Mouse (Mus musculus): ENCODE data around the gene Ttc30b. TPM values are rescaled to one million over a fixed set of nuclear protein-coding genes. Genes with fewer than 3 reads are reported as not detected.

The Ttc30b gene
- polyA plus RNA-seq, 1 experiment from 2014 or later = 1.0 TPM

GRCm38 (mm10) chr2:75974131-75974530 lies 35.7 kb upstream of the Ttc30b start:
- Histone ChIP-seq H3K9me3 (replicated peaks) (no peaks in the 10 kb centered on the region), H3K27ac (replicated peaks) (no peak overlapping the region), H3K27me3 (no peaks in the 10 kb centered on the region), H3K4me1 (replicated peaks) (no peaks in the 10 kb centered on the region), H3K9ac (no peak overlapping the region), H3K4me2 (no peak overlapping the region), H3K36me3 (replicated peaks) (no peaks in the 10 kb centered on the region), H3K4me3 (replicated peaks) (no peak overlapping the region)
- 58% methylated on average over 9 of the region's 9 CpGs for WGBS (ENCODE audit: insufficient replicate concordance)
- ATAC-seq (ENCODE audit: insufficient read depth) = no peak

GRCm38 (mm10) chr2:75964972-75965371 lies 26.6 kb upstream of the Ttc30b start:
- no peaks in the 10 kb centered on the region for H3K36me3 ChIP-seq (replicated peaks)
- peaks cover 1% of the 10 kb centered on the region; the same call in 1 of the 2 replicates for H3K27me3 ChIP-seq
- no peak overlapping the region for H3K27ac ChIP-seq (replicated peaks)
- WGBS (ENCODE audit: insufficient replicate concordance) = 13% methylated on average over 5 of the region's 5 CpGs
- H3K4me2 ChIP-seq = peak overlapping the region; percentile 59
- no peaks in the 10 kb centered on the region for H3K9me3 ChIP-seq (replicated peaks)
- peaks cover 10% of the 10 kb centered on the region for H3K4me1 ChIP-seq (replicated peaks)
- H3K4me3 ChIP-seq (replicated peaks) = 0 out of 2 replicates have a peak overlapping the region, but pooled peaks have one; percentile 17
- ATAC-seq (ENCODE audit: insufficient read depth) = no peak
- H3K9ac ChIP-seq = no peak overlapping the region

GRCm38 (mm10) chr2:75964512-75964911 lies 26.1 kb upstream of the Ttc30b start:
- 7% methylated on average over 14 of the region's 14 CpGs for WGBS (ENCODE audit: insufficient replicate concordance)
- no peak overlapping the region for H3K27ac ChIP-seq (replicated peaks)
- H3K4me3 ChIP-seq (replicated peaks) = peak overlapping the region; percentile 17; the same call in 1 of the 2 replicates
- peaks cover 4% of the 10 kb centered on the region; the same call in 1 of the 2 replicates for H3K27me3 ChIP-seq
- H3K4me2 ChIP-seq = peak overlapping the region; percentile 59
- no peaks in the 10 kb centered on the region for H3K36me3 ChIP-seq (replicated peaks)
- no peaks in the 10 kb centered on the region for H3K9me3 ChIP-seq (replicated peaks)
- no peak overlapping the region for H3K9ac ChIP-seq
- peaks cover 10% of the 10 kb centered on the region for H3K4me1 ChIP-seq (replicated peaks)
- ATAC-seq (ENCODE audit: insufficient read depth) = no peak

- Histone ChIP-seq H3K4me1 (replicated peaks) (peaks cover 10% of the 10 kb centered on the region), H3K9ac (no peak overlapping the region), H3K4me2 (peak overlapping the region; percentile 59), H3K27ac (replicated peaks) (no peak overlapping the region), H3K27me3 (peaks cover 4% of the 10 kb centered on the region; the same call in 1 of the 2 replicates), H3K4me3 (replicated peaks) (peak overlapping the region; percentile 17; the same call in 1 of the 2 replicates), H3K9me3 (replicated peaks) (no peaks in the 10 kb centered on the region), H3K36me3 (replicated peaks) (no peaks in the 10 kb centered on the region)
- 39% methylated on average over 5 of the region's 5 CpGs for WGBS (ENCODE audit: insufficient replicate concordance)
- no peak for ATAC-seq (ENCODE audit: insufficient read depth)
Observed at GRCm38 (mm10) chr2:75964051-75964450, 25.7 kb upstream of the Ttc30b start.

GRCm38 (mm10) chr2:75963211-75963840 lies 24.9 kb upstream of the Ttc30b start:
- no peak overlapping the region for H3K27ac ChIP-seq (replicated peaks)
- no peak overlapping the region for H3K9ac ChIP-seq
- no peak overlapping the region for H3K4me2 ChIP-seq
- peaks cover 10% of the 10 kb centered on the region for H3K4me1 ChIP-seq (replicated peaks)
- H3K27me3 ChIP-seq = peaks cover 4% of the 10 kb centered on the region; the same call in 1 of the 2 replicates
- ATAC-seq (ENCODE audit: insufficient read depth) = no peak
- WGBS (ENCODE audit: insufficient replicate concordance) = 69% methylated on average over 10 of the region's 10 CpGs
- H3K9me3 ChIP-seq (replicated peaks) = no peaks in the 10 kb centered on the region
- no peak overlapping the region for H3K4me3 ChIP-seq (replicated peaks)
- no peaks in the 10 kb centered on the region for H3K36me3 ChIP-seq (replicated peaks)

- Histone ChIP-seq H3K4me1 (replicated peaks) (peaks cover 10% of the 10 kb centered on the region), H3K4me3 (replicated peaks) (no peak overlapping the region), H3K36me3 (replicated peaks) (no peaks in the 10 kb centered on the region), H3K9me3 (replicated peaks) (no peaks in the 10 kb centered on the region), H3K9ac (no peak overlapping the region), H3K27ac (replicated peaks) (no peak overlapping the region), H3K27me3 (peaks cover 4% of the 10 kb centered on the region; the same call in 1 of the 2 replicates), H3K4me2 (no peak overlapping the region)
- ATAC-seq (ENCODE audit: insufficient read depth) = no peak; the same call in 1 of the 2 replicates
- 56% methylated on average over 15 of the region's 15 CpGs for WGBS (ENCODE audit: insufficient replicate concordance)
Observed at GRCm38 (mm10) chr2:75960366-75961330, 22.3 kb upstream of the Ttc30b start.

GRCm38 (mm10) chr2:75959850-75960365 lies 21.5 kb upstream of the Ttc30b start:
- Histone ChIP-seq H3K36me3 (replicated peaks) (no peaks in the 10 kb centered on the region), H3K27me3 (peaks cover 4% of the 10 kb centered on the region; the same call in 1 of the 2 replicates), H3K9me3 (replicated peaks) (no peaks in the 10 kb centered on the region), H3K4me3 (replicated peaks) (no peak overlapping the region), H3K4me1 (replicated peaks) (peaks cover 9% of the 10 kb centered on the region), H3K9ac (no peak overlapping the region), H3K4me2 (no peak overlapping the region), H3K27ac (replicated peaks) (no peak overlapping the region)
- WGBS (ENCODE audit: insufficient replicate concordance) = 35% methylated on average over 15 of the region's 15 CpGs
- ATAC-seq (ENCODE audit: insufficient read depth) = no peak

GRCm38 (mm10) chr2:75959183-75959849 lies 20.9 kb upstream of the Ttc30b start:
- 56% methylated on average over 18 of the region's 18 CpGs for WGBS (ENCODE audit: insufficient replicate concordance)
- no peak overlapping the region for H3K27ac ChIP-seq (replicated peaks)
- 0 out of 2 replicates have a peak, but pooled peaks cover 5% of the 10 kb centered on the region for H3K4me1 ChIP-seq (replicated peaks)
- no peak overlapping the region for H3K9ac ChIP-seq
- H3K27me3 ChIP-seq = peaks cover 4% of the 10 kb centered on the region; the same call in 1 of the 2 replicates
- no peaks in the 10 kb centered on the region for H3K9me3 ChIP-seq (replicated peaks)
- ATAC-seq (ENCODE audit: insufficient read depth) = no peak
- H3K4me3 ChIP-seq (replicated peaks) = no peak overlapping the region
- H3K4me2 ChIP-seq = no peak overlapping the region
- no peaks in the 10 kb centered on the region for H3K36me3 ChIP-seq (replicated peaks)

GRCm38 (mm10) chr2:75955709-75956108 lies 17.3 kb upstream of the Ttc30b start:
- no peak overlapping the region for H3K27ac ChIP-seq (replicated peaks)
- H3K27me3 ChIP-seq = peaks cover 4% of the 10 kb centered on the region; the same call in 1 of the 2 replicates
- H3K36me3 ChIP-seq (replicated peaks) = no peaks in the 10 kb centered on the region
- ATAC-seq (ENCODE audit: insufficient read depth) = no peak
- no peaks in the 10 kb centered on the region for H3K4me1 ChIP-seq (replicated peaks)
- H3K9ac ChIP-seq = no peak overlapping the region
- no peak overlapping the region for H3K4me2 ChIP-seq
- H3K4me3 ChIP-seq (replicated peaks) = no peak overlapping the region
- 56% methylated on average over 14 of the region's 14 CpGs for WGBS (ENCODE audit: insufficient replicate concordance)
- H3K9me3 ChIP-seq (replicated peaks) = no peaks in the 10 kb centered on the region

- 80% methylated on average over 5 of the region's 5 CpGs for WGBS (ENCODE audit: insufficient replicate concordance)
- no peak overlapping the region for H3K9ac ChIP-seq
- no peaks in the 10 kb centered on the region for H3K27me3 ChIP-seq
- H3K27ac ChIP-seq (replicated peaks) = no peak overlapping the region
- no peak overlapping the region for H3K4me2 ChIP-seq
- H3K4me3 ChIP-seq (replicated peaks) = no peak overlapping the region
- ATAC-seq (ENCODE audit: insufficient read depth) = no peak
- no peaks in the 10 kb centered on the region for H3K4me1 ChIP-seq (replicated peaks)
- no peaks in the 10 kb centered on the region for H3K9me3 ChIP-seq (replicated peaks)
- H3K36me3 ChIP-seq (replicated peaks) = no peaks in the 10 kb centered on the region
Observed at GRCm38 (mm10) chr2:75953320-75953719, 14.9 kb upstream of the Ttc30b start.
